ENCODE assay signal across 19 mouse cellular contexts in the genomic region with DNA sequence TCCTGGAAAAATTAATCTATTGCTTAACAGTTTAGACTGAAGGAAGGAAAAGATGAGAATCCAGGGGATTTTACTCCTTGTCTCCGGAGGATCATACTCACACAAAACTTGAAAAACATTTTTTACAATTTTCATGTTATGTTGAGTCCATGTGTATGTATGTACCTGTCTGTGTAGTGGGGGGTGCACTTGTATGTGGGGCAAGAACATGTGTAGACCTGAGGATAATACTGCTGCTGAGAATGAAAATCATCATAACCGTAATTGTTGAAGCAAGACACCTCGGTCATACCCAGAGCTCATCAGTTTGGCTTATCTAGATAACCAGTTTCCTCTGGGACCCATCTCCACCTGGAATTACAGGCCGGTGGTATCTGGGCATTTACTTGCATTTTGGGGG. TPM values are rescaled to one million over a fixed set of nuclear protein-coding genes. Genes with fewer than 3 reads are reported as not detected.
DNase-seq lines count a peak whose midpoint lies in the region; ATAC-seq lines count a peak whose summit lies in the region.
"Had no signal": no experiment of that assay in that cellular context is flagged by ENCODE, and none has a peak within 500 bp of the region (broad histone marks: within the 10 kb centered on the region; RNA-seq: fewer than 3 reads in every experiment).

No protein-coding gene starts in this region.

- H3K27me3 ChIP-seq in heart, embryonic 13.5 days (replicated peaks), result no peaks in the 10 kb centered on the region
- no peaks in the 10 kb centered on the region for H3K27me3 ChIP-seq in megakaryocyte, embryonic 14.5 days (replicated peaks)
- H3K27me3 ChIP-seq in embryonic facial prominence, embryonic 14.5 days (replicated peaks; ENCODE audit: control insufficient read depth, insufficient read depth, low read length), result no peaks in the 10 kb centered on the region
- H3K27me3 ChIP-seq: limb, embryonic 15.5 days; midbrain, embryonic 13.5 days had no signal

- H3K9ac ChIP-seq in heart, embryonic 13.5 days, result no peak overlapping the region
- H3K9ac ChIP-seq in embryonic facial prominence, embryonic 14.5 days (ENCODE audit: low read depth, low read length), result no peak overlapping the region
- H3K9ac ChIP-seq: limb, embryonic 15.5 days; liver, postnatal 0 days; midbrain, embryonic 13.5 days had no signal

- intact Hi-C loops in heart, postnatal 10 days (cut with DNase I), result no loop called here

- 0 out of 2 replicates have a peak overlapping the region, but pooled peaks have one; percentile 4 for H3K27ac ChIP-seq in heart, embryonic 13.5 days (replicated peaks)
- no peak overlapping the region for H3K27ac ChIP-seq in embryonic facial prominence, embryonic 14.5 days (replicated peaks; ENCODE audit: low read depth, low read length)
- H3K27ac ChIP-seq: heart, adult 2 months; limb, embryonic 15.5 days; midbrain, embryonic 13.5 days had no signal

- no peak for ATAC-seq in heart, embryonic 13.5 days (ENCODE audit: extremely low read depth, insufficient number of reproducible peaks, low FRiP score, low TSS enrichment)
- ATAC-seq in megakaryocyte, adult 5-6 weeks (ENCODE audit: poor library complexity, severe bottlenecking), result no peak
- no peak for ATAC-seq in embryonic facial prominence, embryonic 14.5 days (ENCODE audit: low read depth)
- ATAC-seq: CD4-positive, CD25-positive, alpha-beta regulatory T cell, adult 4 months; inflammation-experienced regulatory T-cells, adult 6 months; liver, postnatal 0 days; midbrain, embryonic 13.5 days had no signal

- H3K36me3 ChIP-seq in heart, embryonic 13.5 days, result peaks cover 43% of the 10 kb centered on the region
- H3K36me3 ChIP-seq in megakaryocyte, embryonic 14.5 days (replicated peaks; ENCODE audit: low read length), result peaks cover 80% of the 10 kb centered on the region
- H3K36me3 ChIP-seq in embryonic facial prominence, embryonic 14.5 days (ENCODE audit: control insufficient read depth, insufficient read depth, low read length), result peaks cover 45% of the 10 kb centered on the region

- no peak for DNase-seq in heart, postnatal 10 days
- DNase-seq in embryonic facial prominence, embryonic 14.5 days (ENCODE audit: low spot score), result no peak
- DNase-seq in yolk sac, embryonic 10.5 days (ENCODE audit: low spot score), result peak; percentile 3
- DNase-seq in spleen, postnatal 10 days (ENCODE audit: low spot score in 2 of 2), result no peak
- DNase-seq: cerebellum, adult 11 months; cerebellum, postnatal 36 days; gastrocnemius, postnatal 10 days; heart, adult 2 months; kidney, postnatal 4 days; liver, postnatal 0 days; lung, postnatal 4 days; thymus, adult 18-20 months had no signal

- H3K4me2 ChIP-seq in heart, embryonic 13.5 days, result no peak overlapping the region
- peak overlapping the region; percentile 7; the same call in 1 of the 2 replicates for H3K4me2 ChIP-seq in embryonic facial prominence, embryonic 14.5 days (ENCODE audit: low read depth, low read length)
- H3K4me2 ChIP-seq: limb, embryonic 15.5 days; midbrain, embryonic 13.5 days had no signal

- 80% methylated on average over 4 of the region's 4 CpGs for WGBS in heart, embryonic 13.5 days
- 80% methylated on average over 4 of the region's 4 CpGs for WGBS in embryonic facial prominence, embryonic 14.5 days

- H3K9me3 ChIP-seq in heart, embryonic 13.5 days, result no peaks in the 10 kb centered on the region
- H3K9me3 ChIP-seq in megakaryocyte, embryonic 14.5 days, result no peaks in the 10 kb centered on the region
- H3K9me3 ChIP-seq in embryonic facial prominence, embryonic 14.5 days (ENCODE audit: control insufficient read depth, low read length), result no peaks in the 10 kb centered on the region
- H3K9me3 ChIP-seq: limb, embryonic 15.5 days; midbrain, embryonic 13.5 days had no signal

- H3K4me3 ChIP-seq in heart, embryonic 13.5 days, result no peak overlapping the region
- H3K4me3 ChIP-seq in megakaryocyte, embryonic 14.5 days (replicated peaks), result peak overlapping the region; percentile 65
- H3K4me3 ChIP-seq in embryonic facial prominence, embryonic 14.5 days (ENCODE audit: low read depth, low read length), result no peak overlapping the region
- H3K4me3 ChIP-seq: limb, embryonic 15.5 days; midbrain, embryonic 13.5 days had no signal

- peaks cover 36% of the 10 kb centered on the region for H3K4me1 ChIP-seq in heart, embryonic 13.5 days
- H3K4me1 ChIP-seq in megakaryocyte, embryonic 14.5 days, result peaks cover 34% of the 10 kb centered on the region
- peaks cover 15% of the 10 kb centered on the region for H3K4me1 ChIP-seq in embryonic facial prominence, embryonic 14.5 days (ENCODE audit: control insufficient read depth, insufficient read depth, low read length)

RNA-seq across cellular contexts. Expression of a gene that starts 3.4 kb away (rescaled TPM):
- 31.3 and 34.1 TPM in 2 replicates for polyA plus RNA-seq in heart, embryonic 13.5 days (2015; fragmentation: Nextera tagmentation; extraction: Ambion mirVana)
- total RNA-seq in heart, postnatal 10 days (2021), result 10 to 100 TPM; 62.3 to 63.3 TPM
- 3.1 and 38.7 TPM in 2 replicates for polyA plus RNA-seq in megakaryocyte, embryonic 14.5 days (2012; ENCODE audit: insufficient read depth, low replicate concordance)
- 51.4 and 54.4 TPM in 2 replicates for total RNA-seq in megakaryocyte, adult 5-6 weeks (2015)
- total RNA-seq in megakaryocyte, adult 5-6 weeks (2017), result 88.6 and 119 TPM in 2 replicates
- 39.5 and 54.6 TPM in 2 replicates for polyA plus RNA-seq in embryonic facial prominence, embryonic 14.5 days (2014; fragmentation: Nextera tagmentation; extraction: Ambion mirVana)
